Mouse (Mus musculus) forebrain, embryonic 11.5 days (tissue): ENCODE results near the gene Sema5a. TPM values are rescaled to one million over a fixed set of nuclear protein-coding genes. Genes with fewer than 3 reads are reported as not detected.

ENCODE experiments used
- ATAC-seq: fragments of 200-750 bp; cut with Nextera tagmentation; replicated peaks from 2 replicates; pipeline ENCODE4 v1.8.0; 2017; ENCODE audit warnings: moderate TSS enrichment; ENCODE audit not compliant: low FRiP score
- DNase-seq: peaks from one replicate; pipeline ENCODE4 v3.0.0-alpha.2; 2017; ENCODE audit warnings: low spot score
- H3K27ac ChIP-seq: fragments of 300-500 bp; sonication (generic); 2 replicates; pipeline ENCODE4 v1.5.1; 2014; ENCODE audit warnings: low read depth, low read length
- H3K27me3 ChIP-seq: fragments of 300-500 bp; sonication (generic); 2 replicates; pipeline ENCODE4 v1.6.1; 2014; ENCODE audit warnings: mild to moderate bottlenecking, low read length, mixed read lengths; ENCODE audit not compliant: control insufficient read depth, insufficient read depth
- H3K36me3 ChIP-seq: fragments of 300-500 bp; sonication (generic); 2 replicates; pipeline ENCODE4 v1.6.1; 2014; ENCODE audit warnings: mild to moderate bottlenecking, low read length, moderate library complexity, mixed read lengths; ENCODE audit not compliant: control insufficient read depth, insufficient read depth
- H3K4me1 ChIP-seq: fragments of 300-500 bp; sonication (generic); replicated peaks from 2 replicates; pipeline ENCODE4 v1.6.1; 2014; ENCODE audit warnings: low read length, mixed read lengths; ENCODE audit not compliant: control insufficient read depth, insufficient read depth
- H3K4me2 ChIP-seq: fragments of 300-500 bp; sonication (generic); 2 replicates; pipeline ENCODE4 v1.6.1; 2014; ENCODE audit warnings: low read depth, mild to moderate bottlenecking, low read length, moderate library complexity, mixed read lengths; ENCODE audit not compliant: severe bottlenecking
- H3K4me3 ChIP-seq: fragments of 300-500 bp; sonication (generic); 2 replicates; pipeline ENCODE4 v1.5.1; 2014; ENCODE audit warnings: low read depth, low read length
- H3K9ac ChIP-seq: fragments of 300-500 bp; sonication (generic); 2 replicates; pipeline ENCODE4 v1.6.1; 2014; ENCODE audit warnings: low read length
- H3K9me3 ChIP-seq: fragments of 300-500 bp; sonication (generic); 2 replicates; pipeline ENCODE4 v1.6.1; 2016; ENCODE audit warnings: low read length, mixed read lengths; ENCODE audit not compliant: control insufficient read depth
- WGBS: fragments of 180-500 bp; shearing (Covaris S2); extraction: QIAGEN DNeasy Blood & Tissue Kit; methylation state at CpG from one replicate; pipeline ENCODE4 v1.1.7; 2014; 5-methylcytosine and 5-hydroxymethylcytosine counted together
- polyA plus RNA-seq: library from polyadenylated mRNA; unstranded; fragments of >200 nt; fragmentation: Nextera tagmentation; extraction: Ambion mirVana; gene quantifications from 2 replicates; pipeline ENCODE4 v1.2.1, GENCODE M21; 2014

Gene Sema5a
- polyA plus RNA-seq, 1 experiment from 2014 or later: 16.2 TPM

GRCm38 (mm10) chr15:32300991-32301390, 56.4 kb downstream of the Sema5a start:
- Histone ChIP-seq H3K27ac (no peak overlapping the region), H3K27me3 (no peaks in the 10 kb centered on the region), H3K9ac (no peak overlapping the region), H3K4me2 (no peak overlapping the region), H3K36me3 (no peaks in the 10 kb centered on the region), H3K4me1 (0 out of 2 replicates have a peak, but pooled peaks cover 2% of the 10 kb centered on the region), H3K9me3 (no peaks in the 10 kb centered on the region), H3K4me3 (no peak overlapping the region)
- 66% methylated on average over 4 of the region's 4 CpGs for WGBS
- DNase-seq: no peak
- no peak for ATAC-seq

- WGBS: 86% methylated on average over 6 of the region's 6 CpGs
- Histone ChIP-seq H3K4me3 (no peak overlapping the region), H3K4me2 (no peak overlapping the region), H3K27me3 (no peaks in the 10 kb centered on the region), H3K9me3 (no peaks in the 10 kb centered on the region), H3K27ac (no peak overlapping the region), H3K9ac (no peak overlapping the region), H3K4me1 (no peaks in the 10 kb centered on the region), H3K36me3 (no peaks in the 10 kb centered on the region)
- ATAC-seq (no peak), DNase-seq (no peak)
These were observed 62.1 kb downstream of the Sema5a start for GRCm38 (mm10) chr15:32306557-32307243.

GRCm38 (mm10) chr15:32310834-32311233, 66.2 kb downstream of the Sema5a start:
- no peaks in the 10 kb centered on the region for H3K36me3 ChIP-seq
- DNase-seq: no peak
- no peak overlapping the region for H3K4me3 ChIP-seq
- no peaks in the 10 kb centered on the region for H3K27me3 ChIP-seq
- ATAC-seq: no peak
- no peak overlapping the region for H3K9ac ChIP-seq
- no peak overlapping the region for H3K4me2 ChIP-seq
- no peaks in the 10 kb centered on the region for H3K4me1 ChIP-seq
- WGBS: 87% methylated on average over 8 of the region's 8 CpGs
- H3K9me3 ChIP-seq: no peaks in the 10 kb centered on the region
- no peak overlapping the region for H3K27ac ChIP-seq

DNA sequence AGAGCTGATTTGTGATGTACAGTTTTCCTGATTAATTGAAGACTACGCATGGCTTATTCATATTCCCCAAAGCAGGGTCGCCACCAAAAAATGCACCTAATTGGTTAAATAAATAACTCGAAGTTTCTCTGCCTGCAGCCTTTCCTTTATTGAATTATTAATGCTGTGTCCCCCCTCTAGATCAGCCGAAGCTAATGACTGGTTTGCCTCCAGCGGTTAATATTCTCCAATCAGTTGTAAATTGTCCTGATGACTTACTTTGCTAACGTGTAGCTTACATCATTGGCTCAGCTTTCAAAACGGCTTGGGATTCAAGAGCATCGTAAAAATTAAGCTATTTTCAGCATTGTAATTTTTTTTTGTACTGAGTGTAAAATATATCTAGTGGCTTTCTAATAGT, 66.7 kb downstream of the Sema5a start:
- Histone ChIP-seq H3K27me3 (no peaks in the 10 kb centered on the region), H3K9me3 (no peaks in the 10 kb centered on the region), H3K4me2 (no peak overlapping the region), H3K27ac (no peak overlapping the region), H3K4me1 (no peaks in the 10 kb centered on the region), H3K36me3 (no peaks in the 10 kb centered on the region), H3K4me3 (no peak overlapping the region), H3K9ac (no peak overlapping the region)
- no peak for DNase-seq
- ATAC-seq: no peak
- WGBS: 77% methylated on average over 8 of the region's 8 CpGs

GRCm38 (mm10) chr15:32317074-32317473, 72.5 kb downstream of the Sema5a start:
- Histone ChIP-seq H3K4me1 (no peaks in the 10 kb centered on the region), H3K36me3 (no peaks in the 10 kb centered on the region), H3K9ac (no peak overlapping the region), H3K9me3 (no peaks in the 10 kb centered on the region), H3K27ac (no peak overlapping the region), H3K27me3 (no peaks in the 10 kb centered on the region), H3K4me2 (no peak overlapping the region), H3K4me3 (no peak overlapping the region)
- WGBS: 90% methylated on average over 5 of the region's 5 CpGs
- no peak for DNase-seq
- no peak for ATAC-seq

GRCm38 (mm10) chr15:32320739-32321138, 76.1 kb downstream of the Sema5a start:
- ATAC-seq (no peak), DNase-seq (no peak)
- Histone ChIP-seq H3K27me3 (no peaks in the 10 kb centered on the region), H3K27ac (no peak overlapping the region), H3K36me3 (no peaks in the 10 kb centered on the region), H3K4me2 (no peak overlapping the region), H3K9ac (no peak overlapping the region), H3K9me3 (no peaks in the 10 kb centered on the region), H3K4me1 (no peaks in the 10 kb centered on the region), H3K4me3 (no peak overlapping the region)
- WGBS: 91% methylated on average over 3 of the region's 3 CpGs

DNA sequence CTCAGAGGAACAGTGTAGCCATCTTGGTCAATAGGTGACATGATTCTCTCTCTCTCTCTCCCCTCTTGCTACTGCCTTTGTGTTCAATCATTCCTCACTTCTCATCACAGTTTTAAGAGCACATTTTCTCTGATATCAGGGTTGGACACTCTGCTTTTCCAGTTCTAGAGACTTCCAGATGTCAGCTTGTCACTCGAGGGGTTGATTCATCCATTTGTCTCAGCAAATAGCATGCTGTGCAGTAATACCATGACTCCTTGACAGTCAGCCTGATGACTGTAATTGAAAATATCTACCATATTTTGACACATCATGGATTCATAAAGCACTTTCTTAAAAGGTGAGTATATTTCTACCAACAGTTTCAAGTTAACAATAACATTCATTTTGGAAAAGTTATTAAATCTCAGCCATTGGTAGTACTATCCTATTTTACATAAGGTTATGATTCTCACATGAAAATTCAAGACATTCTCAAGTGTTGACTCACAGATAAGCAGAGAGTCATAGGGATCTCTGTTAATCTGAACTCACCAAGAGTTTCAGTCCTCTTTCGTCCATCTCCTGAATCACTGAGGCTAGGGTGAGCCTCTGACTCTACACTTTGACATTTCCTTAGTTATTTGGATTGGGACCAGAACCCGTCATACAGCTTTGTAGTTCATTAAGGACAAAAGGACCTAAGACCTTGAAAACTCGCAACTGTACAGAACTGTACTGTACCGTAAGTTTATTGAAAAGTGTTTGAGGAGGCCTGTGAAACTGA, 78.0 kb downstream of the Sema5a start:
- Histone ChIP-seq H3K27ac (no peak overlapping the region), H3K36me3 (no peaks in the 10 kb centered on the region), H3K4me2 (no peak overlapping the region), H3K27me3 (no peaks in the 10 kb centered on the region), H3K9ac (no peak overlapping the region), H3K4me3 (no peak overlapping the region), H3K4me1 (no peaks in the 10 kb centered on the region), H3K9me3 (no peaks in the 10 kb centered on the region)
- DNase-seq (no peak), ATAC-seq (no peak)
- WGBS: 94% methylated on average over 5 of the region's 5 CpGs

DNA sequence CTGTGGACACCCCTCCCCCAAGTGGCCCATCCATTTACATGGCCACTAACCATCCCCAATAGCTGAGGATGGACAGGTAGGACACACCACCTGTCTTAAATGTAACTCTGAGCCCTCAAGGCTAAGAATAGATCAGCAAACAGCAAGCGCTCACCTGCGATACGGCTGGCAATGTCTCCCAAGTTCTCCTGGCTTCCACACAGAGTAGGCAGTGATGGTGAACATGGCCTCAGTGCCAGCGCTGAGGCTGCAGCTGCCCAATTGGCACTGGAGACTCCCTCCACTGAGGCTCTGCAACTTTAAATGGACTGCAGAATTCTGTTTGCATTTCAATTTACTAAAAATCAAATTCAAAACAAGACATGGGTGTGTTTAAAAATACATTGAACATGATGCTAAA, 78.6 kb downstream of the Sema5a start:
- no peaks in the 10 kb centered on the region for H3K4me1 ChIP-seq
- no peak for DNase-seq

DNA sequence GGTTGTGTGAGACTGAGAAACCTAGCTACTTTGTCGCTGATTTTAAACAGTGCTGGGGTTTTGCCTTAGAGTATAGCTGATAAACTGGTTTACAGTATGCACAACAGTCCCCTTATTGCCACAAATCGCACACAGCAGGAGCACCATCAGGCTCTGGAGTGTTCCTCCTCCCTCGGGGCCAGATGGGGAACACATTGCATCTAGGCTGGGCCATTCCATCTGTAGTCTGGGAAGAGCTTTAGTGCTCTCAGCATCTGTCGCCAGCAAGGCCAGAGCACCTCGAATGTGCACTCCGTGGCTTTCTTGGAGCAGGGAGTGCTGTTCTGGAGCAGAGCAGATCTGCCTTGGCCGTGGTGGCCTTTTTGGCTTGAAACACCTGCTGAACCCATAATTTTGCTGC, 79.5 kb downstream of the Sema5a start:
- no peak overlapping the region for H3K4me2 ChIP-seq
- no peak overlapping the region for H3K9ac ChIP-seq
- H3K9me3 ChIP-seq: no peaks in the 10 kb centered on the region
- no peak overlapping the region for H3K27ac ChIP-seq
- ATAC-seq (no peak), DNase-seq (no peak)
- 0 out of 2 replicates have a peak, but pooled peaks cover 4% of the 10 kb centered on the region for H3K4me1 ChIP-seq
- H3K36me3 ChIP-seq: no peaks in the 10 kb centered on the region
- H3K27me3 ChIP-seq: no peaks in the 10 kb centered on the region
- WGBS: 77% methylated on average over 7 of the region's 7 CpGs
- no peak overlapping the region for H3K4me3 ChIP-seq

More for the DNA sequence above, 78.6 kb downstream of the Sema5a start:
- Histone ChIP-seq H3K4me3 (no peak overlapping the region), H3K9ac (no peak overlapping the region), H3K27me3 (no peaks in the 10 kb centered on the region), H3K36me3 (no peaks in the 10 kb centered on the region), H3K27ac (no peak overlapping the region), H3K4me2 (no peak overlapping the region), H3K9me3 (no peaks in the 10 kb centered on the region)
- no peak for ATAC-seq
- 98% methylated on average over 4 of the region's 4 CpGs for whole genome bisulfite sequencing
